In genomic region chr4:114406355-114407101, GRCm38 (mm10) we compare ENCODE assay signal across 9 mouse cellular contexts. TPM values are rescaled to one million over a fixed set of nuclear protein-coding genes. Genes with fewer than 3 reads are reported as not detected.
DNase-seq lines count a peak whose midpoint lies in the region; ATAC-seq and TF ChIP-seq lines count a peak whose summit lies in the region.
"Had no signal": no experiment of that assay in that cellular context is flagged by ENCODE, and none has a peak within 500 bp of the region (broad histone marks: within the 10 kb centered on the region; RNA-seq: fewer than 3 reads in every experiment).

TSS of gene Trabd2b (plus strand) at chr4:114406724.

- H3K4me2 ChIP-seq in forebrain, embryonic 15.5 days (replicated peaks), result peak within 1 kb of the TSS; percentile 100
- H3K4me2 ChIP-seq in intestine, embryonic 15.5 days (replicated peaks), result peak within 1 kb of the TSS; percentile 98
- peak within 1 kb of the TSS; percentile 74 for H3K4me2 ChIP-seq in liver, postnatal 0 days (ENCODE audit: low read depth, low read length)

- WGBS in forebrain, embryonic 15.5 days, result under 1% methylated on average over 61 of the region's 61 CpGs
- 2% methylated on average over 51 of the region's 61 CpGs for WGBS in intestine, embryonic 15.5 days
- WGBS in liver, postnatal 0 days (ENCODE audit: insufficient replicate concordance), result 2% methylated on average over 37 of the region's 61 CpGs

- peak within 1 kb of the TSS; percentile 78 for H3K27ac ChIP-seq in gastrocnemius, adult 2 months
- H3K27ac ChIP-seq in forebrain, embryonic 15.5 days (replicated peaks), result no peak within 1 kb of the TSS; the same call in 1 of the 2 replicates
- peak within 1 kb of the TSS; percentile 83 for H3K27ac ChIP-seq in intestine, embryonic 15.5 days
- no peak within 1 kb of the TSS for H3K27ac ChIP-seq in liver, postnatal 0 days (ENCODE audit: low read depth)

- H3K36me3 ChIP-seq in forebrain, embryonic 15.5 days, result no peaks in the 10 kb centered on the region
- no peaks in the 10 kb centered on the region for H3K36me3 ChIP-seq in intestine, embryonic 15.5 days
- H3K36me3 ChIP-seq in liver, postnatal 0 days (replicated peaks; ENCODE audit: insufficient read depth, low read length), result no peaks in the 10 kb centered on the region

- intact Hi-C loops in gastrocnemius, adult 2 months (cut with DNase I), result loop anchor here (5.0 kb wide), 1 partner anchor 231 kb away; no protein-coding TSS in a partner anchor
- intact Hi-C loops in gastrocnemius, postnatal 36 days (cut with DNase I), result loop anchor here (5.0 kb wide), 1 partner anchor 64 kb away; no protein-coding TSS in a partner anchor

- H3K4me3 ChIP-seq in gastrocnemius, adult 2 months, result peak within 1 kb of the TSS; percentile 78
- H3K4me3 ChIP-seq in forebrain, embryonic 15.5 days, result peak within 1 kb of the TSS; percentile 72
- peak within 1 kb of the TSS; percentile 75 for H3K4me3 ChIP-seq in intestine, embryonic 15.5 days (replicated peaks)
- peak within 1 kb of the TSS; percentile 53 for H3K4me3 ChIP-seq in liver, postnatal 0 days (ENCODE audit: low read depth, low read length)

- peaks cover 8% of the 10 kb centered on the region for H3K4me1 ChIP-seq in forebrain, embryonic 15.5 days
- peaks cover 6% of the 10 kb centered on the region; the same call in 1 of the 2 replicates for H3K4me1 ChIP-seq in intestine, embryonic 15.5 days (replicated peaks)
- peaks cover 4% of the 10 kb centered on the region; the same call in 1 of the 2 replicates for H3K4me1 ChIP-seq in liver, postnatal 0 days (ENCODE audit: insufficient read depth)

- no peak for TF ChIP-seq EP300 in liver, postnatal 0 days (IDR thresholded peaks at IDR 0.05; ENCODE audit: low read depth)

- no peaks in the 10 kb centered on the region for H3K9me3 ChIP-seq in forebrain, embryonic 15.5 days
- no peaks in the 10 kb centered on the region for H3K9me3 ChIP-seq in intestine, embryonic 15.5 days
- no peaks in the 10 kb centered on the region for H3K9me3 ChIP-seq in liver, postnatal 0 days (ENCODE audit: low read length)

- H3K9ac ChIP-seq in forebrain, embryonic 15.5 days (replicated peaks), result peak within 1 kb of the TSS; percentile 58
- peak within 1 kb of the TSS; percentile 68 for H3K9ac ChIP-seq in intestine, embryonic 15.5 days
- no peak within 1 kb of the TSS; the same call in 1 of the 2 replicates for H3K9ac ChIP-seq in liver, postnatal 0 days (replicated peaks)

- peak; percentile 70 for ATAC-seq in forebrain, embryonic 15.5 days (replicated peaks)
- peak; percentile 37 for ATAC-seq in intestine, embryonic 15.5 days
- no peak; the same call in 1 of the 2 replicates for ATAC-seq in liver, postnatal 0 days

- peaks cover 16% of the 10 kb centered on the region; the same call in 1 of the 2 replicates for H3K27me3 ChIP-seq in forebrain, embryonic 15.5 days
- peaks cover 6% of the 10 kb centered on the region; the same call in 1 of the 2 replicates for H3K27me3 ChIP-seq in intestine, embryonic 15.5 days (replicated peaks)
- H3K27me3 ChIP-seq in liver, postnatal 0 days (ENCODE audit: insufficient read depth, low read length), result peaks cover 44% of the 10 kb centered on the region

- peak; percentile 37 for DNase-seq in gastrocnemius, adult 2 months
- DNase-seq in gastrocnemius, postnatal 36 days, result no peak
- DNase-seq in R1 (ENCODE audit: low read depth, low spot score) (peak; percentile 14), MN1 (ENCODE audit: low spot score) (no peak)
- peak; percentile 18 for DNase-seq in liver, postnatal 0 days
- DNase-seq in testis, postnatal 14 days (ENCODE audit: low spot score), result peak; percentile 14

- TF ChIP-seq CTCF in gastrocnemius, adult 2 months (IDR thresholded peaks at IDR 0.05), result no peak
- TF ChIP-seq CTCF in liver, postnatal 0 days (IDR thresholded peaks at IDR 0.05; ENCODE audit: low read depth), result no peak

RNA-seq across cellular contexts. Expression of gene Trabd2b, which starts in this region (rescaled TPM):
- total RNA-seq in gastrocnemius, adult 2 months (2021), result 1 to 10 TPM in 1 of 2 experiments, under 1 TPM in 1; 0.71 to 1.3 TPM
- total RNA-seq in gastrocnemius, postnatal 36 days (2021), result under 1 TPM; 0.94 to 0.99 TPM
- polyA plus RNA-seq in forebrain, embryonic 15.5 days (2015; fragmentation: Nextera tagmentation; extraction: Ambion mirVana), result 0.32 and 0.37 TPM in 2 replicates
- polyA plus RNA-seq in intestine, embryonic 15.5 days (2015; fragmentation: Nextera tagmentation; extraction: Ambion mirVana), result 0.53 and 0.61 TPM in 2 replicates
- polyA plus RNA-seq in liver, postnatal 0 days (2015; fragmentation: Nextera tagmentation; extraction: Ambion mirVana), result 0.06 and 0.13 TPM in 2 replicates
- total RNA-seq: MEL had no signal

Comparison
In these comparisons a context has a peak if more than half of its experiments do, and no peak if none do; other contexts are left out.
1. DNase-seq: peak in gastrocnemius, adult 2 months (single experiment), R1 (single experiment) and testis, postnatal 14 days (single experiment); none in gastrocnemius, postnatal 36 days (0 of 2) and MN1 (single experiment).
2. Peak in ATAC-seq, H3K4me3 ChIP-seq, H3K9ac ChIP-seq and H3K4me2 ChIP-seq in forebrain, embryonic 15.5 days; RNA of the gene not detected or under 1 TPM.
3. Peak in ATAC-seq, H3K4me3 ChIP-seq, H3K27ac ChIP-seq, H3K9ac ChIP-seq and H3K4me2 ChIP-seq in intestine, embryonic 15.5 days; RNA of the gene not detected or under 1 TPM.
4. Peak in DNase-seq, H3K4me3 ChIP-seq and H3K4me2 ChIP-seq in liver, postnatal 0 days; RNA of the gene not detected or under 1 TPM.
5. Peak in every context shown above with its lines, with median percentiles within 50 percentile points of each other: H3K4me3 ChIP-seq and H3K4me2 ChIP-seq.